Mouse (Mus musculus): ENCODE results near the gene Vmo1. TPM values are rescaled to one million over a fixed set of nuclear protein-coding genes. Genes with fewer than 3 reads are reported as not detected.

Vmo1 gene
- polyA plus RNA-seq, 1 experiment: not detected

DNA sequence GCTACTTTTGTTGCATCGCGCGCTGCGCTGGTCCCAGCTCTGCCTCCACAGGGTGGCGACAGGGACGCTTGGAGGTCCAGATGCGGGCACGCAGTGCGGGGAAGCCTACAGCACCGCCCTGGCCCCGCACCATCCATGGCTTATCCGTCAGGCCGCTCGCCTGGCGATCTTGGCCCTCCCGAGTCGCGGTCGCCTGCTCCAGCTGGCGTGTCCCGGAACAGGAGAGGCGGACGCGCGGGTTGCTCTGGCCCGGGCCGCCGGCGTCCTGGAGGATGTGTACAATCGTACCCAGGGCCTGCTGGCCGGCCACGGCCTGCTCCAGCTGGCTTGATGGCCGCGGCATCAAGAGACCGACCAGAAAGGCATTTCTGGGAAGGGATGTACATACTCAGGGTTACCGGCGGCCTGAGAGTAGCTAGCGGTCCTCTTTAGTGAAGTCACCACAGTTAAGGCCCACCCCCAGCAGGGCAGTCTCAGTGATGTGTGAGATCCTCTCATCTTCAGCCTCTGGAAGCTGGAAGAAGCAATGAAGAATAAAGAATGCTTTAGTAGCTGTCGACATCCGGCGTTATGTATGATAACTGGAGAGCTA, 5.9 kb upstream of the Vmo1 start:
- no peak for TF ChIP-seq FLI1 (IDR thresholded peaks at IDR 0.05; ENCODE audit: low read length)
- no peak for TF ChIP-seq GATA1 (IDR thresholded peaks at IDR 0.05; ENCODE audit: borderline replicate concordance, low read length)
- Histone ChIP-seq H3K36me3 (replicated peaks; ENCODE audit: low read length) (no peaks in the 10 kb centered on the region), H3K4me3 (replicated peaks) (no peak overlapping the region), H3K9me3 (no peaks in the 10 kb centered on the region), H3K27me3 (replicated peaks) (peaks cover 18% of the 10 kb centered on the region), H3K4me1 (peaks cover 30% of the 10 kb centered on the region)

DNA sequence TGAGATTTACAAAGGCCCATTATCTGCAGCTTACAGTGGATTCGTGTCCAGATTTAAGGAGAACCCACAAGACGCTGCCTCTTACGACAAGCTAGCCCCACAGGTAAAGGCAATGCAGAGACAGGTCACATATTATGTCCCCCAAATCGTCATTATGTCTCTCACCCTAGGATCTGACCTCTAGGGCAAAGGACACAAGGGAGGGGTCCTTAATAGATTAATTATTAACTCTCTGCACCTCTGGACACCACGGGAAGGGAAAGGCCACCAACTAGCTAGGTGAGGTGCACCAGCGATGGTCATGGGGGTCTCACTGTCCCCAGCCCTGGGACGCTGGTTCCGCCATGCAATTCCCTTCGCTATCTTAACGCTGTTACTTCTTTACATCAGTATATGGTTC, 4.5 kb upstream of the Vmo1 start, which contains the start of gene Gltpd2:
TSS of gene Gltpd2 (plus strand) at position 274 of the 400 bp plus-strand sequence.
- H3K4me3 ChIP-seq (replicated peaks): no peak within 1 kb of the TSS
- no peaks in the 10 kb centered on the region for H3K36me3 ChIP-seq (replicated peaks; ENCODE audit: low read length)
- H3K27me3 ChIP-seq (replicated peaks): peaks cover 24% of the 10 kb centered on the region
- H3K4me1 ChIP-seq: peaks cover 26% of the 10 kb centered on the region
- TF ChIP-seq FLI1 (IDR thresholded peaks at IDR 0.05; ENCODE audit: low read length) (no peak), GATA1 (IDR thresholded peaks at IDR 0.05; ENCODE audit: borderline replicate concordance, low read length) (no peak)
- no peaks in the 10 kb centered on the region for H3K9me3 ChIP-seq

DNA sequence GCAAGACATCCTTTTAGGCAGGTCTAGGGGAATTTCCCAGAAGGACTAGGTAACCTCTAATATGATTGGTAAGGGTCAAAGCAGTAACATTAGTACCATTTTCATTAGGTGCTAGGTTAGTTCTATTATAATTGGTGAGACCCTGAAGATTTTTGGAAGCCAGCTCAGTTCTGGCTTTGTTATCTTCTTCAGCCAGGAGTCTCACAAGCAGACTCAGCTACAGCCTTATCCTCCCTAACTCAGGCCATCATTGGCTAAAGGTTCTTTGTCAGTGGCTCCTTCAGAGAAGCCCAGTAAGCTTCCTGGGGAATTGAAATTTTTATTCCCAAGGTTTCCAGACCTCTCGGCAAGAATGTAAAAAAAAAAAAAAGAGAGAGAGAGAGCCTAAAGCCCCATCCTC, 4.0 kb upstream of the Vmo1 start:
- peaks cover 29% of the 10 kb centered on the region for H3K27me3 ChIP-seq (replicated peaks)
- H3K4me1 ChIP-seq: peaks cover 30% of the 10 kb centered on the region
- H3K4me3 ChIP-seq (replicated peaks): no peak overlapping the region
- no peaks in the 10 kb centered on the region for H3K36me3 ChIP-seq (replicated peaks; ENCODE audit: low read length)
- no peaks in the 10 kb centered on the region for H3K9me3 ChIP-seq
- TF ChIP-seq GATA1 (IDR thresholded peaks at IDR 0.05; ENCODE audit: borderline replicate concordance, low read length): no peak
- no peak for TF ChIP-seq FLI1 (IDR thresholded peaks at IDR 0.05; ENCODE audit: low read length)

DNA sequence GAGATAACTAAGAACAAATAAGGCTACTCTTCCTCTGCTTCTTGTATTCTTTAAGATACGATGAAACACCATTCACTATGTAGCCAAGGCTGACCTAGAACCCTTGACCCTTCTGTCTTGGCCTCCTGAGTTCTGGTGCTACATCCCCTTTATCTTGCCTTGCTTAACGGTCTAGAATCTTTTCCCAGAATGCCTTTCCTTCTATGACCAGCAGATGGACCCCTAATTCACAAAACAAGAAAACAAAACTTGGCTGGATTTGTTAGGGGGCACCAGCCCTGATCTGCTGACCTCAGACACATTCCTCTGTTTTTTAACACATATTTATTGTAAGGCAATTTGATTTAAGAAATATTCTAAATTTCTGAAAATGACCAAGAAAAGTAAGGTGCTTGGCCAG, 1.9 kb upstream of the Vmo1 start:
- TF ChIP-seq GATA1 (IDR thresholded peaks at IDR 0.05; ENCODE audit: borderline replicate concordance, low read length) (no peak), FLI1 (IDR thresholded peaks at IDR 0.05; ENCODE audit: low read length) (no peak)
- H3K4me3 ChIP-seq (replicated peaks): no peak overlapping the region
- H3K4me1 ChIP-seq: peaks cover 46% of the 10 kb centered on the region
- H3K27me3 ChIP-seq (replicated peaks): peaks cover 31% of the 10 kb centered on the region
- H3K9me3 ChIP-seq: no peaks in the 10 kb centered on the region
- no peaks in the 10 kb centered on the region for H3K36me3 ChIP-seq (replicated peaks; ENCODE audit: low read length)

DNA sequence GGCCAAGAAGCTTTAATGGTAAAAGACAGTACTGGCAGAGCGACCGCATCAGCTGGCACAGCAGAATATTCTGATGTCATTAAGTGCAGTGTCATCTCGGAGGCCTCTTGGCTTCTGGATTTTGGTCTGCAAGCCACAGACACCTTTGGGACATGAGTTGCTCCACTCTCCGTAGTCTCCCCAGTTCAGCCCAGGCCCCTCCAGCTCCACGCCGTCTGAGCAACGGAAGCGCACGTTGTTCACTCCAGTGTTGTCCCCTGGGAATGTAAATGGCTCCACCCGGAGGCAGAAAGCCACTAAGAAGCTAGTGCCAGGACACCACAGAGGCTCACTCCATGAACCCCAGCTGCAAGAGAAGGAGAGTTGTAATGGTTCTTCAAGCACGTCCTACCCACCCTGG, 896 bp downstream of the Vmo1 start:
- Histone ChIP-seq H3K27me3 (replicated peaks) (peaks cover 42% of the 10 kb centered on the region), H3K4me1 (peaks cover 39% of the 10 kb centered on the region), H3K36me3 (replicated peaks; ENCODE audit: low read length) (no peaks in the 10 kb centered on the region), H3K4me3 (replicated peaks) (no peak overlapping the region), H3K9me3 (no peaks in the 10 kb centered on the region)
- no peak for TF ChIP-seq GATA1 (IDR thresholded peaks at IDR 0.05; ENCODE audit: borderline replicate concordance, low read length)

DNA sequence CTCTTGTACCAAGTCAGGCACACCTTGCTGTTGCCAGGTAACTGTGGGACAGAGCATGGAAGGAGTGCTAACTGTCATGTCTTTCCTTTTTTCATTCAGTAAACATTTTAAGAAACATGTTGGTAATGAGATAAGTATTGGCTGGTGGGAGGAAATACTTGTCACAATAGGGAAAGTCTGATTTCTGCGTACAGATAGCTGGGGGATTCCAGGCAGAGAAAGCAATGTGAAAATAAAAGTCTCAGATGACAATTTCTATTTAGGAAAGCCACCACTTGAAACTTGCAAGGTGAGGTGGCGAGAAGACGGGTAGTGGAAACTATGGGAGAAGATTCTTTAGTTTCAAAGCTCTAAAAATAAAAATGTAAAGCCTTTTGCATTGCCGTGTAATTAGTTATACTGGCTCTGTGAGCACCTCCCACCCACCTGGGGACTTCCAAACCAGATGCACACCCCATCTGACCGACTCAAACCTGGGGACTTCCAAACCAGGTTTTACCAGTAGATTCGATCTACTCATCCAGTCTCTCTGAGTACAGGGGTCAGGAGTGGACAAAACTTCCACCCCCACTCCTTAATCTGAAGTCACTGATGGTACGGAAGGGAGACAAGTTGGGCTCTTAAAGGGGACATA, 1.6 kb downstream of the Vmo1 start:
- TF ChIP-seq FLI1 (IDR thresholded peaks at IDR 0.05; ENCODE audit: low read length): no peak
- Histone ChIP-seq H3K36me3 (replicated peaks; ENCODE audit: low read length) (no peaks in the 10 kb centered on the region), H3K4me3 (replicated peaks) (no peak overlapping the region)

DNA sequence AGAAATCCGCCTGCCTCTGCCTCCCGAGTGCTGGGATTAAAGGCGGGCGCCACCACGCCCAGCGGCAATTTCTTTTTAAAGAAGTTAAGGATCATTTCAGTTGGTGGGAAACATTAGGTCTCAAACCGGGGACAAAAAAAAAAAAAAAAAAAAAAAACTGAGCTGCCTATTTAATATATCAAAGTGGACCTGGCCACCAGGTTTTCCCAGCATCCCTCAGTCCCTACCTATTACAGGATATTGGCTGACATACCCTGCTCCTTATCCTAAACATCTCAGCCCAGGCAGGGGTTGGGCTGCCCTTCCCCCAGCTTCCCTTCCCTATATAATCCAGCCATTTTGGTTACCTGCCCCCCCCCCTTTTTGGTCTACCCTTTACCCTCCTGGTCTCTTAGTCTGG, 2.6 kb downstream of the Vmo1 start:
- H3K4me1 ChIP-seq: peaks cover 35% of the 10 kb centered on the region
- peaks cover 46% of the 10 kb centered on the region for H3K27me3 ChIP-seq (replicated peaks)
- TF ChIP-seq FLI1 (IDR thresholded peaks at IDR 0.05; ENCODE audit: low read length) (no peak), GATA1 (IDR thresholded peaks at IDR 0.05; ENCODE audit: borderline replicate concordance, low read length) (no peak)
- no peaks in the 10 kb centered on the region for H3K36me3 ChIP-seq (replicated peaks; ENCODE audit: low read length)
- H3K9me3 ChIP-seq: no peaks in the 10 kb centered on the region
- no peak overlapping the region for H3K4me3 ChIP-seq (replicated peaks)

More for the DNA sequence above, 1.6 kb downstream of the Vmo1 start:
- Histone ChIP-seq H3K4me1 (peaks cover 35% of the 10 kb centered on the region), H3K9me3 (no peaks in the 10 kb centered on the region), H3K27me3 (replicated peaks) (peaks cover 44% of the 10 kb centered on the region)

DNA sequence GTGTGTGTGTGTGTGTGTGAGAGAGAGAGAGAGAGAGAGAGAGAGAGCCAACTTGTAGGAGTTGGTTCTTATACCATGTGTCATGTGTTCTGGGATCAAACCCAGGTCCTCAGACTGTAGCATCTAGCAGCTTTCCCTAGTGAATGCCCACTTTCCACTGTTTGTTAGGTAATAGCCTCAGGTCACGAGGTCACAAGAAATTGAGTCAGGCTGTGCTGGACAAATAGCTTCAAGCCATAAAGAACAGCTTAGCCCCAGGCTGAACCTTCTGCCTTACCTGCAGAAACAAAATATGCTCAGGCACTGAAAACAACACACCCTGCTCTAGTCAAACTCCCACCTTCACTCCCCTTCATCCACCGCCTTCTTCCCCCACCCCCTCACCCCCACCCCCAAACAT, 3.2 kb downstream of the Vmo1 start:
- peaks cover 38% of the 10 kb centered on the region for H3K4me1 ChIP-seq
- H3K9me3 ChIP-seq: no peaks in the 10 kb centered on the region

DNA sequence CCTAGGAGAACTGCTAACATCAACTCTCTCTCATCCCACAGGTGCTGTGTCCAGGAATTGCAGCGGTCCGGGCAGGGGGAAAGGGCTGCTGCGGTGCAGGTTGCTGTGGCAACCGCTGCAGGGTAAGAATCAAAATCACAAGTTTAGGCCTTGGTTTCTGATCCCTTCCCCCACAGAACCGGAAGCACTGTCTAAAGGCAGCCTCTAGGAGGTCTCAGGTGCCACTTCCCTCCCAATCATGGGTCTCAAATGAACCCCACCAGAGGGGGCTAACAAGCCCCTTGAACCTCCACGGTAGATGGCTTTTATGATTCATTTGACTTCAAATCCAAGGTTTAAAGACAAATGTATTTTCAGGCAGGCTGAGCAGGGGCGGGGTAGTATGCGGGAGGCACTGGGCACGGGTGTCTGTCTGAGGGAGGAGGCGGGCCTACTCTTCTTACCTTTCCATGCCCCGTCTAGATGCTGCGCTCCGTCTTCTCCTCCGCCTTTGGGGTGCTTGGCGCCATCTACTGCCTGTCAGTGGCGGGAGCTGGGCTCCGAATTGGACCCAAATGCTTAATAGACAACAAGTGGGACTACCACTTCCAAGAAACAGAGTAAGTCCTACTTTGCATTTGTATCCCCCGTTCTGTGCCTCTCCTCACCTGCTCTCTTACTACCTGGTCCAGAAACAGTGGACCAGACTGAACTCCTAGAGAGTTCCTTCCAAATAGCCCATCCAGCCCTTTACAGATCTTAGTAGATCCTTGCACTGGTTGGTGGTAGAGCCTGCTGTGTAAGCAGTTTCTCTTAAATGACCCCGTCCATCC, 4.5 kb downstream of the Vmo1 start:
- TF ChIP-seq FLI1 (IDR thresholded peaks at IDR 0.05; ENCODE audit: low read length) (no peak), GATA1 (IDR thresholded peaks at IDR 0.05; ENCODE audit: borderline replicate concordance, low read length) (no peak)
- Histone ChIP-seq H3K4me1 (peaks cover 50% of the 10 kb centered on the region), H3K9me3 (no peaks in the 10 kb centered on the region)

More for the DNA sequence above, 3.2 kb downstream of the Vmo1 start:
- peaks cover 46% of the 10 kb centered on the region for H3K27me3 ChIP-seq (replicated peaks)
- no peak overlapping the region for H3K4me3 ChIP-seq (replicated peaks)
- TF ChIP-seq FLI1 (IDR thresholded peaks at IDR 0.05; ENCODE audit: low read length) (no peak), GATA1 (IDR thresholded peaks at IDR 0.05; ENCODE audit: borderline replicate concordance, low read length) (no peak)
- no peaks in the 10 kb centered on the region for H3K36me3 ChIP-seq (replicated peaks; ENCODE audit: low read length)

DNA sequence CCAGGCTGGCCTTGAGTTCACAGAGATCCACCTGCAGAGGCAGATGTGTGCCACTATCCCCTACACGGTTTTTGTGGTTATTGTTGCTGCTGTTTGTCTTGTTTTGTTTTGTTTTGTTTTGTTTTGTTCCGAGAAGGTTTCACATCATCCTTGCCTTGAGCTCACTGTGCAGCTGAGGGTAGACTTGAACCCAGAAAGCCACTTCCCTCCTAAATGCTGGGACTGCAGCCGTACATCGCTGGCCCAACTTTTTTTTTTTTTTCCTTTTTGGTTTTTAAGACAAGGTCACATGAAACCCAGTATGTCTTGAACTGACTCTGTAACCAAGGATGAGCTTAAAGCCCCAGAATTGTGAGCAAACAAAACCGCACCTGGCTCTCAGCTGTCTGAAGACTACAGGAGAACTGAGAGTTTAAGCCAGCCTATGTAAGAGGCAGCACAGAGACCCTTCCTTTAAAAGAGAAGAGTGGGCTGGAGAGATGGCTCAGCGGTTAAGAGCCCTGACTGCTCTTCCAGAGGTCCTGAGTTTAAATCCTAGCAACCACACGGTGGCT, 7.4 kb downstream of the Vmo1 start:
- no peak overlapping the region for H3K4me3 ChIP-seq (replicated peaks)
- no peaks in the 10 kb centered on the region for H3K9me3 ChIP-seq
- TF ChIP-seq FLI1 (IDR thresholded peaks at IDR 0.05; ENCODE audit: low read length) (no peak), GATA1 (IDR thresholded peaks at IDR 0.05; ENCODE audit: borderline replicate concordance, low read length) (no peak)
- H3K27me3 ChIP-seq (replicated peaks): peaks cover 39% of the 10 kb centered on the region
- H3K36me3 ChIP-seq (replicated peaks; ENCODE audit: low read length): no peaks in the 10 kb centered on the region
- H3K4me1 ChIP-seq: peaks cover 33% of the 10 kb centered on the region

More for the DNA sequence above, 4.5 kb downstream of the Vmo1 start:
- Histone ChIP-seq H3K36me3 (replicated peaks; ENCODE audit: low read length) (no peaks in the 10 kb centered on the region), H3K27me3 (replicated peaks) (peaks cover 47% of the 10 kb centered on the region), H3K4me3 (replicated peaks) (peak overlapping the region; percentile 72)
